Mouse (Mus musculus): ENCODE results near the gene Znfx1. TPM values are rescaled to one million over a fixed set of nuclear protein-coding genes. Genes with fewer than 3 reads are reported as not detected.

Gene Znfx1
- 10 to 100 TPM; 17.9 to 18.6 TPM for total RNA-seq (2021)
- long read RNA-seq, experiment 1, full-length matches to known transcripts, result 1 of 6 reads
- long read RNA-seq, experiment 1, partial matches to known transcripts, result 2 of 6 reads
- long read RNA-seq, experiment 1, other reads (novel, unspliced or antisense), result 3 of 6 reads
- long read RNA-seq, experiment 2, full-length matches to known transcripts, result 3 of 9 reads
- long read RNA-seq, experiment 2, partial matches to known transcripts, result 3 of 9 reads
- long read RNA-seq, experiment 2, other reads (novel, unspliced or antisense), result 3 of 9 reads

- peak; percentile 98 for DNase-seq (ENCODE audit: low spot score in 2 of 2)
These were observed at the start of gene Znfx1 for GRCm38 (mm10) chr2:167062965-167063880. TSS of gene Znfx1 (minus strand) at chr2:167063015.

DNA sequence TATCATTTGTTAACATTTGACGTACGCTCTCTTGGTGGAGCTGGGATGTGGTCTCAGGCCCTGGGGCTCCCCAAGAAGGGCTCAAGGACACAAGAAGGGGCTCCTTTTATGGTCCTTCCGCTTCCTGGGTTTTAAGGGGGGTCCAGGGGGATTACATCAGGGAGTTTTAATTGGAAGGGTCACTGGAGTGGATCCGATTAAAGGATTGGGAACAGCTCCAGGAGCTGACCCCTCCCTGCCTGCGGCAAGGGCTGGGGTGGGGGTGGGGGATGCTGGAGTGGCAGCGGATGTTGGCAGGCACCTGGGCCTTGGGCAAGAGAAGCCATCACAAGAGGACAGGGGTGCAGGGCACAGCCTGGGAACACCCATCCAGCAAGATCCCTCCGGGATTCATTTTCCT, 49.4 kb upstream of the Znfx1 start:
- DNase-seq (ENCODE audit: low spot score in 2 of 2), result no peak

- no peak for DNase-seq (ENCODE audit: low spot score in 2 of 2)
These were observed 46.7 kb upstream of the Znfx1 start for GRCm38 (mm10) chr2:167109506-167109905.

GRCm38 (mm10) chr2:167103546-167103945, 40.7 kb upstream of the Znfx1 start:
- no peak for DNase-seq (ENCODE audit: low spot score in 2 of 2)

DNA sequence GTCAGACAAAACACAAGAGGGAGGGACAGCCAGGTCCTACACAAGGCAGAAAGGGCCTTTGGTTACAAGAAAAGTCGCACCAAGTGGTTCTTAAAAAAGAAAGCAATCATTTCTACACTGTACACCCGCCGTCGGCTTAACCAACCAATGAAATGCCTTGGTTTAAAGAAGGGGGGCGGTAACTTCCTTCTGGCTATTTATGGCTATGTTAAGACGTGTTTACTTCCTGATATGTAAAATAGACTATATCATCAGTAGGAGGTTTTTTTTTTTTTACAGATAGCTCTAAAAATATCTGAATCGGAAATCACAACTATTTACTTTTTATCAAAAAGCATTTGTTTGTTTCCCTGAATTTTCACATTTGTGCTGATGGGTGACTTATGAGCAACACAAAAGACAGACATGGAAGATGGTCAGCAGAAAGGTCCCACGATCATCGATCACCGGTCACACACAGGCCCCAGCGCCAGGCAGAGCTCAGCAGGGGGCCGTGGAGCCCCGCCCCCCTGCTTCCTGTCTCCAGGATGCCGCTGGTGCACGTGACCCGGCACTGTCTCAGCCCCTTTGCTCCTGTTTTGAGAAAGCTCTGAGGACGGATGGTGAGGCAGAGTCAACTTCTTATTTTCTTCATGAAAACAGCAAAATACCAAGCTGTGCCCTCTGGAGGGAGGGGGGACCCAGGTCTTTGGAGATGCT, 39.1 kb upstream of the Znfx1 start:
- DNase-seq (ENCODE audit: low spot score in 2 of 2), result no peak

GRCm38 (mm10) chr2:167094688-167095087, 31.9 kb upstream of the Znfx1 start:
- no peak for DNase-seq (ENCODE audit: low spot score in 2 of 2)

- DNase-seq (ENCODE audit: low spot score in 2 of 2), result no peak
These were observed 30.5 kb upstream of the Znfx1 start for GRCm38 (mm10) chr2:167093171-167093900.

- no peak for DNase-seq (ENCODE audit: low spot score in 2 of 2)
These were observed 27.5 kb upstream of the Znfx1 start for GRCm38 (mm10) chr2:167090271-167090670.

- DNase-seq (ENCODE audit: low spot score in 2 of 2), result no peak
These were observed 24.0 kb upstream of the Znfx1 start for GRCm38 (mm10) chr2:167086836-167087235.

DNA sequence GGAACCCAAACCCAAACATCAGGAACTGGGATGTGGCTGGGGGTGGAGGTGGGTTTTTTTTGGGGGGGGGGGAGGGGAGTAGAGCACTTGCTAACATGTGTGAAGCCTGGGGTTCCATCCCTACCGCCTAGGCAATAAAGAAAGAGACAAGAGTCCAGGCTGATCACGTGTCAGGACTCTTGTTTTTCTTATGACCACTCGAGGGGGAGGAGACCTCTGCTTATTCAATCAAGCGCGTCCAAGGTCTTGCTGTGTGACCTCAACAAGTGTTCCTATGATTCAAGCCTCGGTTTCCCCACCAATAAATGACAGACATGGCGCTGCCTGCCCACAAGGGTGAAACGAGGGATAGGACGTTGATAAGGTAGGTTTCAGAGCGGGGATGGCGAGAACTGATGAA, 23.3 kb upstream of the Znfx1 start:
- DNase-seq (ENCODE audit: low spot score in 2 of 2), result no peak

- no peak for DNase-seq (ENCODE audit: low spot score in 2 of 2)
These were observed 18.8 kb upstream of the Znfx1 start for GRCm38 (mm10) chr2:167081639-167082038.

- DNase-seq (ENCODE audit: low spot score in 2 of 2), result no peak
These were observed 18.3 kb upstream of the Znfx1 start for GRCm38 (mm10) chr2:167081135-167081534.

DNA sequence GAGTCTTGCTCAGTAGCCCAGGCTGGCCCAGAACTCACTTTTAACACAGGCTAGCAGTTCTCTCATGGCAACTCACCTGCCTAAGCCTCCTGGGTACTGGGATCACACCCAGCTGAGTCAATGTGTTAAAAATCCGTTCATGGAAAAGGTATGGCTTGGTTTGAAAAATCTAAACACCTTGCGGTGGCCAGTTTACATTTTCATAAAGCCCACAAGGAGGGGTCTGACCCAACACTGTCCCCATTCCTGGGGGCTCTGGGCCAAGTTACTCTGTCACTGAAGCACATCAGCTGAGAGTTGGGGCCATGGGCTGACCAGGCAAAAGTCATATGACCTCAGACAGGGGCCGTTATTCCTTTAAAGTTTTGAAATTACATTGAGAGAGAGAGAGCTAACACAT, 17.6 kb upstream of the Znfx1 start:
- DNase-seq (ENCODE audit: low spot score in 2 of 2), result no peak

- DNase-seq (ENCODE audit: low spot score in 2 of 2), result peak in 1 of 2 experiments; percentile 68
These were observed 16.9 kb upstream of the Znfx1 start for GRCm38 (mm10) chr2:167079535-167080257.

GRCm38 (mm10) chr2:167078931-167079495, 16.2 kb upstream of the Znfx1 start:
- peak in 1 of 2 experiments; percentile 20 for DNase-seq (ENCODE audit: low spot score in 2 of 2)

GRCm38 (mm10) chr2:167078486-167078885, 15.7 kb upstream of the Znfx1 start:
- DNase-seq (ENCODE audit: low spot score in 2 of 2), result no peak

- peak in 1 of 2 experiments; percentile 29 for DNase-seq (ENCODE audit: low spot score in 2 of 2)
These were observed 14.6 kb upstream of the Znfx1 start for GRCm38 (mm10) chr2:167077199-167077962.

DNA sequence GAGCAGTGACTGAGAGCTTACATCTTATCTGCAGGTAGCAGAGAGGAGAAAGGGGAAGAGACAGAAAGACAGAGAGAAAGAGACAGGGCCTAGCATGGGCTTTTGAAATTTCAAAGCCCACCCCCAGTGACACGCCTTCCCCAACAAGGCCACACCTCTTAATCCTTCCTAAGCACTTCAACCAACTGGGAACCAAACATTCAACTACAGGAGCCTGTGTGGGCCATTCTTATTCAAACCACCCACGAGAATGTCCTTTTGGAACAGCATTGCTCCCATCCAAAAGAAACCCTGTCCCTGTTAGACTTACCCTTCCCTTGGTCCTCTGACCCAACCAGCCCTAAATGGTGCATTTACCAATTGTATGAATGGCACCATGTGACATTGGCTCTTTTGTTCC, 13.9 kb upstream of the Znfx1 start:
- DNase-seq (ENCODE audit: low spot score in 2 of 2), result no peak

DNA sequence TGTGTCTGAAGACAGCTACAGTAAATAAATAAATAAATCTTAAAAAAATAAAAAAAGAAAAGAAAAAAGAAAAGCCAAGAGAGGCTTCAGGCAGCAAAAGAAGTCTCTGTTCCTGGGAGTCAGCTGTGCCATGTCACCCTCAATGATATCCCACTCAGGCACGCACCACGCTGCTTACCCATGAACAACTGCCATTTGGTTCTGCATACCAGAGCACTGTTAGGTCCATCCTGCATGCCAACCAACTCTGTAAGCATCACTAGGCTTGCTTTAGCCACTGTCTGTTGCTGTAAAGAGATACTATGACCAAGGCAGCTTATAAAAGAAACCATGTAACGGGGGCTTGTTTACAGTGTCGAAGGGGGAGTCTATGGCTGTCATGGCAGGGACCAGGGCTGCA, 13.5 kb upstream of the Znfx1 start:
- DNase-seq (ENCODE audit: low spot score in 2 of 2), result no peak

All from gastrocnemius, postnatal 4 days (tissue).